ENCODE assay signal across 8 mouse cellular contexts in the genomic region with DNA sequence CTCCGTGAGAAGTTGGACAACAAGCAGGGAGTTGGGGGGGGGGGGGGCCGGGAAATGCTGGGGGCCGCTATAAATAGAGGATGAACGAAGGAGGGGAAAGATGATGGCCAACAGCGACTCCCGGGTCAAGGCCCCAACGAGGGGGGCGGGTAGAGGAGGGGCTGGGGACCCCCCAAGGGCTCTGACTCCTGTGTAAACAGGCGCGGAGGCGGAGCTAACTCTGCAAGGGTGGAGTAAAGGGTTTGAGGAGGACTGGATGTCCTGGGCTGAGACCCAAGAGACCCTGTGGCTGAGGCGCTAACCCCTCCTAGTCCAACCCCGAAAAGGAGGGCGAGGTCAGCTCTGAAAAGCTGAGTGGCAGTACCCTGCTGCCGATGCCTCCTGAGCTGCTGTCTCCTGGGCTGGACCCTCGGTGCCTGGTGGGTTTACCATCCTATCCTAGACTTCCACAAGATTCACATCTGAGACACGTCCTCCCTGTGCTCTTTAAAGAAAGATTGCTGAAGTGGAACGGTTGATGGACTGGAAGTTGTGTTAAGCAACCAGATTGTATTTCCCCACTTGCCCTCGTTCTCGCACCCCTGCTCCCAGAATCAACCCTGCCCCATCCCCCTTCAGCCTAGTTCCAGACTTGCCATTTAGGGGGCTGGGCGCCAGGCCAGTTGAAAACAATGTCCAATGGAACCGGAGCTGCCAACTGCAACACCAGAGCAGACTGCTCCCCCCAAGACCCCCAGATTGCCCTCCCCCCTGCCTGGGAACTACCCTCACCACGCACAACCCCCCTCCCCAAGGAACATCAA. TPM values are rescaled to one million over a fixed set of nuclear protein-coding genes. Genes with fewer than 3 reads are reported as not detected.
DNase-seq lines count a peak whose midpoint lies in the region; ATAC-seq and TF ChIP-seq lines count a peak whose summit lies in the region.

TSS of gene Ndrg2 (minus strand) at position 199 of the 803 bp plus-strand sequence.

- peaks cover 34% of the 10 kb centered on the region for H3K27me3 ChIP-seq in G1E (ENCODE audit: insufficient read depth, low read length)
- H3K27me3 ChIP-seq in liver, embryonic 15.5 days = peaks cover 58% of the 10 kb centered on the region
- H3K27me3 ChIP-seq in neural tube, embryonic 11.5 days (ENCODE audit: control insufficient read depth, insufficient read depth, low read length) = peaks cover 4% of the 10 kb centered on the region; the same call in 1 of the 2 replicates

- peak within 1 kb of the TSS; percentile 39; the same call in 1 of the 2 replicates for H3K27ac ChIP-seq in liver, embryonic 15.5 days (replicated peaks)
- H3K27ac ChIP-seq in neural tube, embryonic 11.5 days (ENCODE audit: low read depth, low read length) = no peak within 1 kb of the TSS

- no peaks in the 10 kb centered on the region for H3K9me3 ChIP-seq in G1E (replicated peaks)
- H3K9me3 ChIP-seq in liver, embryonic 15.5 days (replicated peaks) = no peaks in the 10 kb centered on the region
- no peaks in the 10 kb centered on the region for H3K9me3 ChIP-seq in neural tube, embryonic 11.5 days (ENCODE audit: control insufficient read depth, low read length)

- H3K36me3 ChIP-seq in G1E (replicated peaks) = no peaks in the 10 kb centered on the region
- H3K36me3 ChIP-seq in liver, embryonic 15.5 days (replicated peaks) = no peaks in the 10 kb centered on the region
- H3K36me3 ChIP-seq in neural tube, embryonic 11.5 days (ENCODE audit: control insufficient read depth, insufficient read depth, low read length) = no peaks in the 10 kb centered on the region

- ATAC-seq in G1E (ENCODE audit: extremely low read depth, insufficient number of reproducible peaks, low FRiP score, poor library complexity, severe bottlenecking) = no peak
- 0 out of 2 replicates have a peak, but pooled peaks have one; percentile 14 for ATAC-seq in frontal cortex, adult (ENCODE audit: low TSS enrichment)
- no peak for ATAC-seq in liver, embryonic 15.5 days (ENCODE audit: insufficient read depth)
- peak; percentile 55 for ATAC-seq in neural tube, embryonic 11.5 days (ENCODE audit: insufficient read depth, low FRiP score, low TSS enrichment)

- peak within 1 kb of the TSS; percentile 9; the same call in 1 of the 2 replicates for H3K4me3 ChIP-seq in G1E (ENCODE audit: low read depth, low read length)
- peak within 1 kb of the TSS; percentile 55 for H3K4me3 ChIP-seq in liver, embryonic 15.5 days (replicated peaks)
- peak within 1 kb of the TSS; percentile 58 for H3K4me3 ChIP-seq in neural tube, embryonic 11.5 days (ENCODE audit: low read depth, low read length)

- no peak for TF ChIP-seq CTCF in G1E (IDR thresholded peaks at IDR 0.05; ENCODE audit: low read depth, low read length)

- WGBS in large intestine, adult 2 months = 14% methylated on average over 23 of the region's 23 CpGs
- WGBS in liver, embryonic 15.5 days (ENCODE audit: insufficient replicate concordance) = 6% methylated on average over 23 of the region's 23 CpGs
- WGBS in neural tube, embryonic 11.5 days = 2% methylated on average over 20 of the region's 23 CpGs

- H3K4me1 ChIP-seq in G1E (ENCODE audit: insufficient read depth, low read depth, low read length) = no peaks in the 10 kb centered on the region; the same call in 1 of the 2 replicates
- peaks cover 24% of the 10 kb centered on the region for H3K4me1 ChIP-seq in liver, embryonic 15.5 days (replicated peaks)
- H3K4me1 ChIP-seq in neural tube, embryonic 11.5 days (ENCODE audit: control insufficient read depth, insufficient read depth, low read length) = peaks cover 5% of the 10 kb centered on the region

- H3K4me2 ChIP-seq in liver, embryonic 15.5 days = peak within 1 kb of the TSS; percentile 85
- peak within 1 kb of the TSS; percentile 100 for H3K4me2 ChIP-seq in neural tube, embryonic 11.5 days (ENCODE audit: low read depth)

- peak within 1 kb of the TSS; percentile 14 for H3K9ac ChIP-seq in liver, embryonic 15.5 days
- peak within 1 kb of the TSS; percentile 60 for H3K9ac ChIP-seq in neural tube, embryonic 11.5 days (ENCODE audit: low read length)

- DNase-seq in G1E (ENCODE audit: low spot score) = no peak
- DNase-seq in cerebellum, adult 18-20 months = peak; percentile 60
- DNase-seq in heart, postnatal 25 days (ENCODE audit: low spot score) = peak; percentile 89
- no peak for DNase-seq in large intestine, adult 2 months (ENCODE audit: low read depth, low spot score)
- DNase-seq in neural tube, embryonic 11.5 days (ENCODE audit: low spot score) = peak; percentile 23
- DNase-seq in thymus, postnatal 0 days (ENCODE audit: low spot score) = peak; percentile 61

- intact Hi-C loops in heart, postnatal 25 days (cut with DNase I) = no loop called here

RNA-seq across cellular contexts. Expression of gene Ndrg2, which starts in this region (rescaled TPM):
- total RNA-seq in G1E (2014; fragmentation: Nextera tagmentation) (not detected in 2 replicates), G1E (2017) (0.05 TPM in 1 of 2 replicates, not detected in the other)
- 0.24 TPM in 1 of 2 replicates, not detected in the other for polyA plus RNA-seq in G1E (2012)
- total RNA-seq in heart, postnatal 25 days (2021) = 1,000 to 10,000 TPM; 1,299 to 1,387 TPM
- 32.4 and 33.6 TPM in 2 replicates for polyA plus RNA-seq in large intestine, adult 2 months (2012; rRNA removed)
- 39.7 and 47.6 TPM in 2 replicates for polyA plus RNA-seq in liver, embryonic 15.5 days (2015; fragmentation: Nextera tagmentation; extraction: Ambion mirVana)
- polyA plus RNA-seq in neural tube, embryonic 11.5 days (2014; fragmentation: Nextera tagmentation; extraction: Ambion mirVana) = 8.2 and 10.4 TPM in 2 replicates
- polyA plus RNA-seq in thymus, postnatal 0 days (2015; fragmentation: Nextera tagmentation; extraction: Ambion mirVana) = 14.8 and 16.6 TPM in 2 replicates

Comparison
In these comparisons a context has a peak if more than half of its experiments do, and no peak if none do; other contexts are left out.
1. RNA of gene Ndrg2 (total RNA-seq): 1,299 to 1,387 TPM in heart, postnatal 25 days; 0.05 TPM in G1E; every median in the first group is over 1,000 times any median in the second.
2. ATAC-seq: peak in frontal cortex, adult (single experiment) and neural tube, embryonic 11.5 days (single experiment); none in G1E (single experiment) and liver, embryonic 15.5 days (single experiment).
3. DNase-seq: peak in cerebellum, adult 18-20 months (2 of 2), heart, postnatal 25 days (single experiment), neural tube, embryonic 11.5 days (single experiment) and thymus, postnatal 0 days (single experiment); none in G1E (single experiment) and large intestine, adult 2 months (single experiment).
4. Peak in every context shown above with its lines, with median percentiles within 50 percentile points of each other: H3K4me3 ChIP-seq.